Mouse (Mus musculus) c-Kit-negative CD71-positive TER-119-positive erythroid progenitor cells, embryonic 14.5 days (primary cell): ENCODE results near the gene Mrpl52.

Experiments
- DNase-seq: peaks from one replicate; pipeline ENCODE4 v3.0.0-alpha.2; 2013; ENCODE audit warnings: low read depth, low spot score

Gene Mrpl52

DNA sequence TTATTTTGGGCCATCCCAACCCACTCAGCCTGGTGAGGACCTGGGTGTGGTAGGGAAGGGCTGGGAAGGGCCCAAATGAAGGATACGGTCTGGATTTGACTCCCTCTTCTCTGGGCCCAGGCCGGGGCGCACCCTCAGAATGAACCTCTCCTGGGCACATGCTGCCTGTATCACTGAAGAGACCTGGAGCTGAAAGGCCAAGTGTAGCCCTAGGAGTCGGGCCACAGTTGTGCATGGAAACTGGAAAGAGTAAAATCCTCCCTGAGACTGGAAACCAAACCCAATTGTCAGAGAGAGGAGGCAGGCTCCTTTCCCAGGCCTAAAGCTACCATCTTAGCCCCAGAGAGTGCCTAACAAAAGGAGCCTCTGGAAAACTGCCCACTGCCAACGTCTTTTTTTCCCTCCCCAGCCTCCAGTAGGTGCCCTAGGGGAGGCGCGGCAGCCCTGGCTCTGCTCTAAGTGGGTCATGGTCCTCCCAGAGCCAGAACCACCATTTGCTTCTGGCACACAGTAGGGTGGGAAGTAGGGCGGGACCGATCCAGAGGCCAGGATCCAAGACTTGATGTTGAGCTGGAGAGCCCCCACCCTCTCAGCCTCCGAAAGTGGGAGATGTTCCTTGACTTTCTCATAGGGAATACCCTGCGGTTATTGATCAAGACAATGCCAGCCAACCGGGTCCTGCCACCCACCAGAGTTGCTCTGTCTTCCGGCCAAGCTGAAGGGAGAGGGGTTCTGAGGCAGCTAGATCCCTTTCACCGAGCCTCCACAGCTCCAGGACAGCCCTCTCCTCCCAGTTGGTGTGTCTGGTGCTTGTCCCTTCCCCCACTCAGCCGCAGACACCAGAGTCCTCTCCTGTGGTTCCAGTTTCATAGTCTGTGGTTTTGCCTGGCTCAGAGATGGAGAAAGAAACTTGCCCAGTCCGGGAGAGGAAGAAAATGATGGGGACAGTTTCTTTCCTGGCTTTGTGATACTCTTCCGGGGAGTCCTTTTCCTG is 6.4 kb downstream of the Mrpl52 start:
- no peak for DNase-seq

DNA sequence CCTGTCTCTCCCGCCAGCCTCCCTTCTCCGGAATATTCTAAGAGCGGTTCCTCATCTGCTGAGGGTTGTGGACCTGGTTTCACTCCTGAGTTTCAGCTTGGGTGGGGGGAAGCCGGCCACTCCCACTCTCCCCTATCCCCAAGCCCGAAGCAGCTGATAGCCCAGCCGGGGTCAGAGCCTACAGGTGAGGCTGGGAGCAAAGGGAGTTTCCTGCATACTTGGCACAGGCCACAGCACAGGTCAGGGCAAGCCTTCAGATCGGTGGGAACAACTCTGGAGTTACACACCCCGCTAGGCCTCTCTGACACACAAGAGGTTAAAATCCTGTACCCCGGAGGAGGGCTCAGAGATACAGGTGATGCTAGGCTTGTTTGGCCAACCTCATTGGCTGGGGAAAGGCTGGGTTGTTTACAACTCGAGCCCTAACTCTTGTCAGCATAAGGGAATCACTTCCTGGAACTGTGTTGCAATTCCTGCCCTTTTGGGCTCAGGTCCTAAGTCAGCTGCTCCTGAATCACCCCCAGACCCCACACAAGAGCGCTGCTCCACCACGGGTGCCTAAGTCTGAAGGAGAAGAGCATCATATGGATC is 7.3 kb downstream of the Mrpl52 start:
- no peak for DNase-seq

DNA sequence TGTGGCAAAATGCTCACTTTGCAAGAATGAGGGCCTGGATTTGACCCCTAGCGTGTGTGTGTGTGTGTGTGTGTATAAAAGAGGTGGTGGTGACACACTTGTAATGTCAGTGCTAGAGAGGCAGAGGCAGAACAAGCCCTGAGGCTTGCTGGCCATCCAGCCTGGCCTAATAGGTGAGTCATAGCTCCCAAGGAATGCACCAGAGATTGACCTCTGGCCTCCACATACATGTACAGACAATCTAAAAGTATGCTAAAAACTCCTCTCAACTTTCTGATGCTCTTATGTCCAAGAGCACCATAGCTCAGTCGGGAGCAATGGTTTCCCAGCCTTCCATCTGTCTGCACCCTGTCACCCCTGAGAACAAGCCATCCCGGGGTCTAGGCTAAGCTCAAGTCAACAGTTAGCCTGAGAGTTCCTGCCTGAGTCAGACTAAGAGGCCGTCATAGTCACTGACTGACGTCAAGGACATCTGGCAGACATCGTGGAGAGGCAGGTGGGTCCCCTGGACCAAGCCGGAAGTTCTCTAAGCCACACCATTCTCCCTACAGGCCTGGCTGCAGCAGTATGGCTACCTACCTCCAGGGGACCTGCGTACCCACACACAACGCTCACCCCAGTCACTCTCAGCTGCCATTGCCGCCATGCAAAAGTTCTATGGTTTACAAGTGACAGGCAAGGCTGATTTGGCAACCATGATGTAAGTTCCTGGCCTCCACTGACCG is 8.6 kb downstream of the Mrpl52 start:
- DNase-seq, result no peak

DNA sequence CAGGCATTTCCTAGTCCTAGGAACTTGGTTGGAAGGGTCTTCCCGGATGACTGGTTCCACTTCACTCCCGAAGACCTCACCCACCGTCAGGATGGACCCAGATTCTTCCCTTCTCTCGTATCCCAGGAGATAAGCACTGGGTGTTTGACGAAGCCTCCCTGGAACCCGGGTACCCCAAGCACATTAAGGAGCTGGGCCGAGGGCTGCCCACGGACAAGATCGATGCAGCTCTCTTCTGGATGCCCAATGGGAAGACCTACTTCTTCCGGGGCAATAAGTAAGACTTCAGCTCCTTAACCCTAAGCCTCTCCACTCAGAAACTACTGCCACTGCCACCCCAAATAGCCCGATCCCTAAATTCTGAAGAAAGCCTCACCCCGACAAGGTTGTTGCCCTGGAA is 12.4 kb downstream of the Mrpl52 start:
- DNase-seq, result no peak

DNA sequence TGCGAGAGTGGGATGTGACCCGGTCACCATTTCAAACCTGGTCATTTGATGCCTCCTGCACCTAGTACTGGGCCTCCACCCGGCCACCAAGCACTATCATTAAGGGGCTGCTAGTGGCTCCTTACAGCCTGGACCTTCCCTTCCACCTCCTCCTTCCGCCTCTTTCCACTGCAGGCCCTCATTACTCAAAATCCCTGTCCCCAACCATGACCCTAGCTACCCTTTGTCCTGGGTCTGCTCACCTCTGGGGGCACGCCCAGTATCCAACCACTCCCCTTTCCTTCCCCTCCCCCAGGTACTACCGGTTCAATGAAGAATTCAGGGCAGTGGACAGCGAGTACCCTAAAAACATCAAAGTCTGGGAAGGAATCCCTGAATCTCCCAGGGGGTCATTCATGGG is 12.9 kb downstream of the Mrpl52 start:
- no peak for DNase-seq

DNA sequence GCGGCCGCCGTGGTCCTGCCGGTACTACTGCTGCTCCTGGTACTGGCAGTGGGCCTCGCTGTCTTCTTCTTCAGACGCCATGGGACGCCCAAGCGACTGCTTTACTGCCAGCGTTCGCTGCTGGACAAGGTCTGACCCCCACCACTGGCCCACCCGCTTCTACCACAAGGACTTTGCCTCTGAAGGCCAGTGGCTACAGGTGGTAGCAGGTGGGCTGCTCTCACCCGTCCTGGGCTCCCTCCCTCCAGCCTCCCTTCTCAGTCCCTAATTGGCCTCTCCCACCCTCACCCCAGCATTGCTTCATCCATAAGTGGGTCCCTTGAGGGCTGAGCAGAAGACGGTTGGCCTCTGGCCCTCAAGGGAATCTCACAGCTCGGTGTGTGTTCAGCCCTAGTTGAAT is 13.8 kb downstream of the Mrpl52 start:
- DNase-seq, result no peak

DNA sequence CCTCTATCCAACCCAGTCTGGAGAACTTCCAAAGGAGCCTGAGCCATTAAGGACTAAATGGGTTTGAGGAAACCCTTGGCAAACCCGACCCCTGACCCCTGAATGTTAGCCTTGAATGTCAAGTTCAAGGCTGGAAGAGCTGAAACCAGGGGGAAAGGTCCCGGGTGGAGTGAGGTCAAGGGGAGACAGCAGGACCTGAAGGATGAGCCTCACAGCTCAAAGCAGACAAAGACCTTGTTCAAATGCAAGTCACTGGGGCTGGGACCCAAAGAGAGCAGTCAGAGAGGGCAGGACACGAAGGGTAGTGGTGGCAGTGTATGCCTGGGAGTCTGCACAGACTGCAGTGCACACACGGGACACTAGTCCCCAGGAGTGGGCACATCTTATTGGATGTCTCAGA is 14.7 kb downstream of the Mrpl52 start:
- no peak for DNase-seq

DNA sequence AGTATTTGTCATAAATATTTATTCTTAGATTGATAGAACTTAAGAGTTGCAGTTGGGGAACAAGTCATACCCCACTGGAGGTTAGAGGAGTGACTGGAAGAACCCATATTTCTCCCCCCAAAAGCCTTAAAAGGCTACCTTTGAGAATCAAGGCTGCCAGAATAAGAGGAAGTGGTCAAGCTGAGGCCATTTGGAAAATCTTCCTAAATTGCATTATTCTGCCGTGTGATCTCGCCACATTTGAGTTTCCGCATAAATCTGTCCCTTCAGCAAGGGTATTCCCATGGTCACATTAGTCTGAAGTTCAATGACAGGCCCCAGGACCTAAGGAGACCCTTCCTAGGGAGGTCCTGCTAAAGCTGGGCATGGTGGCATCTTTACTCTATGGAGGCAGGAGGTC is 15.8 kb downstream of the Mrpl52 start:
- no peak for DNase-seq

DNA sequence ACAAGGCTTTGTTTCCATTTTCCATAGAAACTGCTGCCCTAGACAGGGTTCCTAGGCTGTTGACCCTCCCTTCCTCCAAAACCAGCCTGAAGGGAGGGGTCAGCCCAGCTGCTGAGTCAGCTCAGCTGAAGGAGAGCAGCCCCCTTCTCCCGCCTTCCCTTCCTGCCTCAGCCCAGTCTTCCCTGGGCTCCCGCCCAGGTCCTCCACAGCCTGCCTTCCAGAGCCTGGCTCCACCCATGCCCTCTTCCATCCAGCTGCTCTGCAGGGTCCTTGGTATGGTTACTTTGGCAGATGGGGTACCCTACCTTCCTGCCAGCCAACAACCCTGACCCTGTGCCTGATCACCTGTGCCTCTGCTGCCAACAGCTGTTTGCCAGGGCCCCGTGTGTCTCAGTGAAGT is 16.5 kb downstream of the Mrpl52 start:
- DNase-seq, result no peak

DNA sequence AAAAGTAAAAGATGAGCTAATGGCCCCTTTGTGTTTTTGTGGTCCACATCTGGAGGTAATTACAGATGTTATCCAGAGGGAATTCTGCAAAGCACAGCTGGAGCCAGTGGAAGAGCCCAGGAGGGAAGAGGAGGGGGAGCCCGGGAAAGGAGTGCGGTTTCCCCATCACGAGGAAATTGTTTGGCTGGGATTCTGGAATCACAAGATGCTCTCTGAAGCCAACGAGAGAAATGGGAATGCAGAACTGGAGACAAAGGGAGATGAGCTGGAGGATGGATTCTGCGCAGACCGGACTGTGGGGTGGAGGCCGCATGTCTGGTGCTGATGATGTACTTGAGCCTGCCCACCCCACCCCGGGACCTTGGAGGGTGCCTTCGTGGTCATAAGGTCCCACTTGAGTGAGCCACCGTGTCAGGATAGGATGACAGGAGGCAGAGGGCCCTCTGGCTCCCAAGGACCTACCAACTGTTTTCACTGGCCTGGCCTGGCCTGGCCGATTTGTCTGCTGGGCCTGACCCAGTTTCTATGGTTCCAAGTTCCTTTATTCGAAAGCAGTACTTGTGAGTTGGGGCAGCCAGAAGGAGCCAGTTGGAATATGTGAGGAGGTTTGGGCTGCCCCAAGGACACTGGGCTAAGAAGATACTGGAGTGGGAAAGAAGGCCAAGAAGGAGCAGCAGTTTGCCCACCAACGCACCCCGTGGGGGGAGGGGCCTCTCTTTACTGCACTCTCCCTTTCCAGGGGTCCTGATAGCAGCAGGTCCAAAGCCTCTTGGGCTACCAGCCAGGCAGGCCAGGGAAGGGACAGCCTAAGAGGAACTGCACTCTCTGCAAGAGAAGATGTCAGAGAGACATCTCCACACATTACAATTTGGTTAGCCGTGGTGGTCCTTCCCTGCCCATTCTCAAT is 17.3 kb downstream of the Mrpl52 start:
- no peak for DNase-seq

DNA sequence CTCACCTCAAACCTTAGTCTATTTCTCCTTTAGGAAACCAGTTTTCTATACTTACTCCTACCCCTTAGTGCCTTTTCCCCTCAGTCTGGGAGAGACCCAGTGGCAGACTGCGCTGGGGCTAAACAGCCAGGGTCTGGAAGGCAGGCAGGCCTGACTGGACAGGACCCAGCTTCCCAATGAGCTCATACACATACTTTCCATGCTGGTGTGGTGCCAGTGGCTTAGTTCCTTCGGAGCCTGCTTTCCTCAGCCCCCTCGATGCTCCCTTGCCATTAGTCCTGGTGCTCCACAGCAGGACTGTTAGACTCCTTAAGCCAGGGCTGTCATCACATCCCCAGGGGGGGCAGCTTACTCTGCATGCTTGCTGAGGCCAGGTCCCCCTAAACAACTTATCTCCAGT is 18.8 kb downstream of the Mrpl52 start:
- no peak for DNase-seq

DNA sequence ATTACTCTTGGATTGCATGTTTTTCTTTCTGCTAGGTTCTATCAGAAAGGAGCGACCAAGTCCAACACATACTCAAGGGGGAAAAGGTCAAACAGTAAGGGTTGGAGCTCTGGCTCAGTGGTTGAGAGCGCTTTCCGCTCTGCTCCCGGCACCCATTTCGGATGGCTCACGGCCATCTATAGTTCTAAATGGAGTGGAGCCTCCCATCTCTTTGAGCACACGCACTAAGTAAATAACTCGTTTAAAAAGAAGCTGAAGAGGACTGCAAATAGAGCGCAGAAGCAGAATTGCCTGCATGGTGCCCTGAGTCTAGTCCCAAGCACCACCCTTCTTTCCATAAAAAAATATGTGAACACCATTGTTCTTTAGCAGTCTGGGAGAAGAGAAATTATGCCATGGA is 26.9 kb downstream of the Mrpl52 start:
- DNase-seq, result no peak

DNA sequence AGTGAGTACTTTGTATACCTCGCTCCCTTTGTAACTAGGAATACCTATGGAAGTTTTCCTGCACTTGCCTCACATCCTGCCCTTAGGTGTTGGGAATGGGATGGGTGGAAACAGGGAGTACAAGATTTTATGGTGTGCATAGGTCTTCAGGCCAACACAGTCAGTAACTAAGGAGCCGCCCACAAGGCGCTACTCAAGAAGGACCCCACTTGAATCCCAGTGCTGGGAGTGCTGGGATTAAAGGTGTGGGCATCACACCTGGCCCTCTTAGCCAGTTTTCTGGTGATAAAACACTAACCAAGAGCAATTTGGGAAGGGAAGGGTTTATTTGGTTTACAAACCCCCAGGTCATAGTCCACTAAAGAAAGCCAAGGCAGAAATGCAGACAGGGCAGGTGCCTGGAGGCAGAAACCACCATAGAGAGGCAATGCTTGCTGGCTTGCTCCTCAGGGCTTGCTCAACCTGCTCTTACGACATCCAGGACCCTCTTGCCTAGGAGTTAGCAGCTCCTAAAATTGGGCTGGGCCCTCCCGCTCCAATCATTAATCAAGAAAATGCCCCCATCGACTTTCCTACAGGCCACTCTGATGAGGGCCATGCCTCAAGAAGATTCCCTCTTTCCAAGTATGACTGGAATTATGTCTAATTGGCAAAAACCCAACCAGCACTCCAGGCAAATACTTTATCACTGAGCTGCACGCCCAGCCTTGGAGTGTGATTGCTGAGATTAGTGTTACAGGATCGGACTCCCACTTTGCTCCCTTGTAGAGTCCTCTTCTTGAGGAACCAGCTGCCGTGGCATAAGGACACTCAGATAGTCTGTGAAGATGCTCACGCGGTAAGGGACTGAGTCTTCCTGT is 28.2 kb downstream of the Mrpl52 start:
- DNase-seq, result no peak

DNA sequence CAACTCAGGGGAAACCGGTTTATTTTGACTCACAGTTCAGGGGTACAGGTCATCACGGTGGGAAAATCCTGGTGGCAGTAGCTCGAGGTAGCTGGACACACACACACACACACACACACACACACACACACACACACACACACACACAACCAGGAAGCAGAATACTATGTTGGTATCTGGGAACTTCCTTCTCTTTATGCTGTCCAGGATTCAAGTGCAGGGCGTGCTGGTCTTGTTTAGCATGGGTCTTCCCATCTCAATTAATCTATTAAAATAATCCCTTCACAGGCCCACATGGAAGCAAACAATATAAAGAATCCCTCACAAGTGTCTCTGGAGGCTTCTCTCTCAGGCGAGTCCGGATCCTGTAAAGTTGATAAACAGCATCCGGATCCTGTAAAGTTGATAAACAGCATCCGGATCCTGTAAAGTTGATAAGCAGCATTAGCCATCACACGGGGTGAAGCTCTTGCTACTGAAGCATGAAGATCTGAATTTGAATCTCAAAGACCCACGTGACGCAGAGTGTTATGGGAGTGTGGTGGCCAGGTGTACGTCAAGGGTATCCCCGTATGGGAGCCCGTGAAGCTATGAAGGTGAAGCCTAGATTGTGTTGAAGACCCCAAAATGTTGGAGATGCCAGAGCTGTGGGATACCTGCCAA is 31.3 kb downstream of the Mrpl52 start:
- no peak for DNase-seq

DNA sequence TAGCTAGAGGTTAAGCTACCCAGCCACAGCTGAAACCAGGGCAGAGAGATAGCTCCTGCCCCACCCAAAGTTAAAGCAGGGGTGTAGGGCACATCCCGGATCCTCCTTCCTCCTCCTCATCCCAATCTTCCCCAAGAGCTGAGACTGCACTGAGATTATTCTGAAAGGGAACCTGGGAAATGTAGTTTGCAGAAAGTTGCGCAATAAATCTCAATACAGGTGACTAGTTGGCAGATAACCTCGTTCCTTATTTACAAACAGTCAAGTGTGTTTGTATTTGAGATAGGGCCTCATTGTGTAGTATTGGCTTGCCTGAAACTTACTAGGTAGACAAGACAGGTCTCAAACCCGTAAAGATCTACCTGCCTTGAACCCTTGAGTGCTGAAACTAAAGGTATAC is 35.4 kb downstream of the Mrpl52 start:
- no peak for DNase-seq

DNA sequence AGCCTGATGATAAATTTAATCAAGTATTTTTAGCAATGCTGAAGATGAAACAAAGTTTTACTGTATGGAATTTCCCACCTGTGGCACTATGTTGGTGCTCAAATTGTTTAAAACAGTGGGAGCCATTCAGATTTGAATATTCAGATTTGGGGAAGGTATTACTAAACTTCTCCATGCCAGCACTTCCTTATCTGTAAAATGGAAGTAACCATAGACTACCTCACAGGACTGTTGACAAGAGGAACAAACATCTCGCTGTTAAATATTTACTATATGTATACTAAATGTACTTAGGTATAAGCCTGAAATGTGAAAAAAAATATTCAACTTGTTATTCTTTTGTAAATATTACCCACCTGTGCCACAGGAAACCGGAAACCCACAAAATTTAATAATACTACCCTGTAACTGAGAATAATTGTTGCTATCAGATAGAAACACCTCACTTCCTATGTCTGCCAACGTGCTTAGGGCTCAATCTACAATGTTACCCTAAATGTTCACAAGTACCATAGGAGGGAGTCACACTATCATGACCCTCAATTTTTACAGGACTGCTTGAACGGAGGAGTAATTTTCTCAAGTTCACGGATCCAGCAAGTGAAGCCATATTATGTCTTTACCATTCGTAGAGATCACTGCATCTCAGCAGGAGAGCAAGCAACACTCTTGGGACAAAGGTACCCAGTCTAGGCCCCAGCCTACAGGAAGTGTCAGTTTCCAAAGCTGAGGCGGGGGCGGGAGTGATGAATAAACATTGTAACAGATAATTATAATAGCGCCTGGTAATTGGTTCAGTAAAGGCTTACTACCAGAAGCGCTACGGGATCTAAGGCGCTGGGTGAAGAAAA is 36.6 kb downstream of the Mrpl52 start:
- DNase-seq, result peak; percentile 11

DNA sequence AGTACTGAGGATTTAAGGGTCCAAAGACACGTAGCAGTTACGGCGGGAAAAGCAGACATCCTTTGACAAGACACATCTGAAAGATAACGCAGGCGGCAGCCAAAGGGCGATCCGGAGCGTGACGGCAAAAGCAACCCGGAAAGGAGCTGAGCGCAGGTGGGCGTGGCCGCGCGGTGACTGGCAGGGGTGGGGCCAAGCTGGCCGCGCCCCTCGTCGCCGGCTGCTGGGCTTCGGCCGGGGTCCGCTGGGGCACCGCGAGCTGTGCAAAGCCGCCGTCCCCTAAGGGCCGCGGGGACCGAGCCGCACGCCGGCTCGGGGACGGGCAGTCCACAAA is 37.2 kb downstream of the Mrpl52 start, which contains the start of gene Lrp10:
Lrp10 (plus strand) TSS at position 179 of the 334 bp plus-strand sequence.
- peak; percentile 87 for DNase-seq

DNA sequence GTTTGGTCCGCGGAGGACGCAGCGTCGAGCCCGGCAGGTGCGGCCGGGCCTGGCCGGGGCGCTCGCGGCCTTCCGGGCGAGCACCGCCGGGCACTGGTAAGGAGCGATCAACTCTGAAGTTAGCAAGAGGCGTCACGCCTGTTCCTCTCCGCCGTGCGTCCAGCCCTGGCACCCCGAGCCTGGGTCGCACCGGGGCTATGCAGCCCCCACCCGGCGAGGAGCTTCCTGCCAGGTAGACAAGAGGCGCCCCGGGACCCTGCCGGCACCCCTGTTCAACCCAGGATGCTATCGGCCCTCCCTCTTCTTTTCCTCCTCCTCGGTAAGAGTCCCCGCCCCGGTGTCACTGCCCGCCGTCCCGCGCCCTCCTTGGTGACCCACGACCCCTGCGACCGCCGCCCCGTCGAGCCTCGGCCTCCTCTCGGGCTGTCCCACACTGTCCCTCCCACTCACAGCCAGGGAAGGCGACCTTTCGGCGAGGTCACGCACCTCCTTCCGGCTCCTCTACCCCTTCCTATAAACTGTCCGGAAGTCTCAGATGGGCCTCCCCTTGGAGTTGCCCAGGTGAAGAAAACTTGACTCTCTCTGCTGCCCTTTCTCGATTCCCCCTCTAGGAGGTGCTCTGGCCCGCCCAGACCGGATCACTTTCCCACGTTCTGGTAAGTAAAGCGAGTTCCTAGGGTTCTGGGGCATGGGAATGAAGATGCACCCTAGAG is 37.7 kb downstream of the Mrpl52 start:
- DNase-seq, result peak; percentile 65
